17 mouse cellular contexts compared by ENCODE assay signal in the genomic region with DNA sequence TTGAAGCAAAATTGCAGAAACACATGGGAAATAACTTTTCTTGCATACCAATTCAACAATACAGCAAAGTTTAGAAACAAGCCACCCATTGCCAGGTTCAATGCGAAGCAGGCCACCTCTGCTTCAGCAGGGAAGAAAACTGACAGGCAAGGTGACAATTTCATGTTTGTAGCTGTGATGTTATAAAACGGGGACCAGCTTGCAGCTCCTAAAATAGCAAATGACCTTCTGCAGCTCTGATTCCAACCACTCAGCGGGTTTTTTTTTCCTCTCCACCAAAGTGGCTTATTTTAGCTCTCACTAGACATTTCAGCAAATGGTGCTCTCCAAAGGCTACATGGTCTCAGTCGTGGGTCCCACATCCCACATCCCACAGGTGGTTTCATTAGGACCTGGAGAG.
"Had no signal": no experiment of that assay in that cellular context is flagged by ENCODE, and none has a peak within 500 bp of the region (broad histone marks: within the 10 kb centered on the region; RNA-seq: fewer than 3 reads in every experiment).

No protein-coding gene starts in this region.

- H3K9ac ChIP-seq: limb, embryonic 12.5 days; liver, embryonic 13.5 days; liver, postnatal 0 days; lung, embryonic 15.5 days; midbrain, embryonic 15.5 days; neural tube, embryonic 12.5 days; stomach, embryonic 15.5 days had no signal

- H3K27me3 ChIP-seq: limb, embryonic 12.5 days; liver, embryonic 13.5 days; lung, embryonic 15.5 days; megakaryocyte, embryonic 14.5 days; midbrain, embryonic 15.5 days; neural tube, embryonic 12.5 days; stomach, embryonic 15.5 days had no signal

- H3K4me3 ChIP-seq: layer of hippocampus, adult 2 months; limb, embryonic 12.5 days; liver, embryonic 13.5 days; lung, embryonic 15.5 days; megakaryocyte, embryonic 14.5 days; midbrain, embryonic 15.5 days; neural tube, embryonic 12.5 days; stomach, embryonic 15.5 days had no signal

- H3K4me1 ChIP-seq: limb, embryonic 12.5 days; liver, embryonic 13.5 days; lung, embryonic 15.5 days; megakaryocyte, embryonic 14.5 days; midbrain, embryonic 15.5 days; neural tube, embryonic 12.5 days; stomach, embryonic 15.5 days had no signal

- H3K36me3 ChIP-seq: limb, embryonic 12.5 days; liver, embryonic 13.5 days; lung, embryonic 15.5 days; midbrain, embryonic 15.5 days; neural tube, embryonic 12.5 days; stomach, embryonic 15.5 days had no signal

- H3K9me3 ChIP-seq: limb, embryonic 12.5 days; liver, embryonic 13.5 days; lung, embryonic 15.5 days; megakaryocyte, embryonic 14.5 days; midbrain, embryonic 15.5 days; neural tube, embryonic 12.5 days; stomach, embryonic 15.5 days had no signal

- ATAC-seq: liver, postnatal 0 days; midbrain, embryonic 15.5 days had no signal

- H3K27ac ChIP-seq: layer of hippocampus, adult 2 months; limb, embryonic 12.5 days; liver, embryonic 13.5 days; lung, embryonic 15.5 days; macrophage; midbrain, embryonic 15.5 days; neural tube, embryonic 12.5 days; stomach, embryonic 15.5 days had no signal

- DNase-seq: kidney, postnatal 10 days; kidney, postnatal 4 days; liver; liver, embryonic 13.5 days; liver, postnatal 0 days; lung, postnatal 14 days; spleen, adult 18-20 months; thymus, postnatal 36 days had no signal

- H3K4me2 ChIP-seq: limb, embryonic 12.5 days; liver, embryonic 13.5 days; lung, embryonic 15.5 days; midbrain, embryonic 11.5 days; midbrain, embryonic 15.5 days; neural tube, embryonic 12.5 days; stomach, embryonic 15.5 days had no signal
